Mouse (Mus musculus) kidney, postnatal 25 days (tissue): ENCODE data around the gene Olfr106-ps.

Experiments
- DNase-seq, 2 experiments: peaks; one replicate each; pipeline ENCODE4 v3.0.0; 2021; ENCODE audit warnings: mixed read lengths in 2 of 2

Gene Olfr106-ps

GRCm38 (mm10) chr17:37390093-37390492 is at the start of gene Olfr106-ps:
Gene Olfr106-ps, plus strand, starts transcription at chr17:37390393.
- no peak for DNase-seq

GRCm38 (mm10) chr17:37359282-37359681 is 30.9 kb upstream of the Olfr106-ps start, which contains the start of gene Olfr104-ps:
Gene Olfr104-ps, plus strand, starts transcription at chr17:37359582.
- no peak for DNase-seq

GRCm38 (mm10) chr17:37378733-37379132 is 11.5 kb upstream of the Olfr106-ps start, which contains the start of gene Olfr105-ps:
Gene Olfr105-ps, plus strand, starts transcription at chr17:37379033.
- DNase-seq = no peak

- DNase-seq = no peak
Observed at GRCm38 (mm10) chr17:37398926-37399325, 8.7 kb downstream of the Olfr106-ps start, which contains the start of gene Olfr107. Gene Olfr107, plus strand, starts transcription at chr17:37399226.

- no peak for DNase-seq
Observed at GRCm38 (mm10) chr17:37413380-37413779, 23.2 kb downstream of the Olfr106-ps start.

- no peak for DNase-seq
Observed at GRCm38 (mm10) chr17:37445180-37445579, 55.0 kb downstream of the Olfr106-ps start, which contains the start of gene Olfr108. Gene Olfr108, plus strand, starts transcription at chr17:37445480.
